Mouse (Mus musculus) kidney, embryonic 16.5 days (tissue): ENCODE measurements around the gene Gpx2. TPM values are rescaled to one million over a fixed set of nuclear protein-coding genes. Genes with fewer than 3 reads are reported as not detected.

Experiments used
- ATAC-seq: fragments of 200-750 bp; cut with Nextera tagmentation; 2 replicates; pipeline ENCODE4 v1.8.0; 2017; ENCODE audit warnings: moderate TSS enrichment; ENCODE audit not compliant: low FRiP score, low TSS enrichment
- H3K27ac ChIP-seq: fragments of 300-500 bp; sonication (generic); 2 replicates; pipeline ENCODE4 v1.5.1; 2014; ENCODE audit warnings: low read length
- H3K27me3 ChIP-seq: fragments of 300-500 bp; sonication (generic); 2 replicates; pipeline ENCODE4 v1.6.1; 2014; ENCODE audit warnings: low read length, control low read depth, mixed read lengths; ENCODE audit not compliant: insufficient read depth
- H3K36me3 ChIP-seq: fragments of 300-500 bp; sonication (generic); 2 replicates; pipeline ENCODE4 v1.6.1; 2014; ENCODE audit warnings: low read length, control low read depth, mixed read lengths; ENCODE audit not compliant: insufficient read depth
- H3K4me1 ChIP-seq: fragments of 300-500 bp; sonication (generic); 2 replicates; pipeline ENCODE4 v1.6.1; 2014; ENCODE audit warnings: low read length, control low read depth, mixed read lengths; ENCODE audit not compliant: insufficient read depth
- H3K4me2 ChIP-seq: fragments of 300-500 bp; sonication (generic); replicated peaks from 2 replicates; pipeline ENCODE4 v1.6.1; 2014; ENCODE audit warnings: low read depth, low read length
- H3K4me3 ChIP-seq: fragments of 300-500 bp; sonication (generic); 2 replicates; pipeline ENCODE4 v1.5.1; 2014; ENCODE audit warnings: mild to moderate bottlenecking, low read length
- H3K9ac ChIP-seq: fragments of 300-500 bp; sonication (generic); replicated peaks from 2 replicates; pipeline ENCODE4 v1.6.1; 2014; ENCODE audit warnings: low read length
- H3K9me3 ChIP-seq: fragments of 300-500 bp; sonication (generic); 2 replicates; pipeline ENCODE4 v1.6.1; 2016; ENCODE audit warnings: low read length, control low read depth
- WGBS: fragments of 180-500 bp; shearing (Covaris S2); extraction: QIAGEN DNeasy Blood & Tissue Kit; methylation state at CpG from one replicate; pipeline ENCODE4 v1.1.7; 2014; 5-methylcytosine and 5-hydroxymethylcytosine counted together
- polyA plus RNA-seq: library from polyadenylated mRNA; unstranded; fragments of >200 nt; fragmentation: Nextera tagmentation; extraction: Ambion mirVana; gene quantifications from 2 replicates; pipeline ENCODE4 v1.2.1, GENCODE M21; 2015

The Gpx2 gene
- polyA plus RNA-seq, 1 experiment from 2014 or later, result 0.34 TPM

DNA sequence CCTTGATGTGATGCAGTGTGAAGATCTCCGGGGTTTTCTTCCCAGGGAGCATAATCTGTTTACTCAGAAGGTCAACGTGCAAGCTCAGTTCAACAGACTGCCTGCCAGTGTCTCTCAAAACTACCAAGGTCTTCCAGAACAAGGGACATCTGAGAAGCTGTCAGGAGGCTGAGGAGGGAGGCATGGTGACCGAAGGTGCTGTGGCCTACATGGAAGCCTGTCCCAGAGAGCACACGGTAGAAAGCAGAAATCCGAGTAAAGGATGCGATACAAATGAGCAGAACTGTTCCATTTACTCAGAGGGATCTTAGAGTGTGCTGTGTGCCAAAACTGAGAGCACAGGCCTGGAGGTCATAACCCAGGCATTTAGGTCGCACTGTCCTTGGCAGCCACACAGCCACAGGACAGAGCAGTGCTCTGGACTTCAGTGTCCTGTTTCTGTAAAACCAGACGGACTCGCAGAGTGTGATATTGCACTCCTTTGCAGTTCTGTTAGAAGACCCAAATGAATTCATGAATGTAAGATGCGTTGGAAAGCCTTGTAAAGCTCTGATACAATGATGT, 11.2 kb downstream of the Gpx2 start:
- H3K27ac ChIP-seq, result no peak overlapping the region
- no peak overlapping the region for H3K4me3 ChIP-seq
- no peak overlapping the region for H3K4me2 ChIP-seq
- H3K27me3 ChIP-seq, result no peaks in the 10 kb centered on the region
- no peaks in the 10 kb centered on the region for H3K4me1 ChIP-seq
- no peak overlapping the region for H3K9ac ChIP-seq
- ATAC-seq, result no peak
- H3K36me3 ChIP-seq, result no peaks in the 10 kb centered on the region
- WGBS, result 62% methylated on average over 10 of the region's 10 CpGs
- H3K9me3 ChIP-seq, result no peaks in the 10 kb centered on the region

DNA sequence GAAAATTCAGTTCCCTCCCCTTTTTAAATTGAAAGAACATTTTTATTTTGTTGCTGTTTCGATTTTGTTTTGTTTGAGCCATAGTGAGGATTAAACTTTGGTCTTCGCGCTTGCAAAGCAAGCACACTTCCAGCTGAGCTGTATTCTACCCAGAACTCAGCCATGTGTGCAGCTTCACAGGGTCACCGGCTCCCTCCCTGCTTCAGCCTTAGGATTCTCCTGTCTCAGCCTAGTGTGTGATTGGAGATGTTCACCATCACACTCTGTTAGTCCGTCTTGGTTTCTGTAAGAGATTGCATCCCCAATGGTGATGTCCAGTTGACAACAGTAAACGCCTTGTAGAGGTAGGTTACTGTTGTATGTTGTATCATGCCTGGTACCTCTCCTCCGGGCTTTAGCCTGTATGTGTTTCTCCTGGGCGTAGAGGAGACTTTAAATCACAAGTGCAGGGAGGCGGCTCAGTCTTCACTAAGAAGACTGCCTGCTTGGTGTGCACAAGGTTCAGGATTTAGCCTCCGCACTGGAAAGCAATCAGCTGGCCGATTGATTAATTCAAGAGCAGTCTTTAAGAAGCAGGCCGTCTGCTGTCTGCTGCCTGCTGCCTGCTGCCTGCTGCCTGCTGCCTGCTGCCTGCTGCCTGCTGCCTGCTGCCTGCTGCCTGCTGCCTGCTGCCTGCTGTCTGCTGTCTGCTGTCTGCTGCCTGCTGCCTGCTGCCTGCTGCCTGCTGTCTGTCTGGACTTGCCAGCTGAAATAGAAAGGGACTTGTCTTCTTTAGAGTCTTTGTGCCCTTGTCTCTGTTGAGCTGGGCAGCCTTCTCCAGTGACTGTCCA, 14.5 kb downstream of the Gpx2 start:
- Histone ChIP-seq H3K4me3 (no peak overlapping the region), H3K9ac (no peak overlapping the region), H3K4me1 (no peaks in the 10 kb centered on the region), H3K27me3 (no peaks in the 10 kb centered on the region), H3K9me3 (no peaks in the 10 kb centered on the region), H3K4me2 (no peak overlapping the region), H3K36me3 (0 out of 2 replicates have a peak, but pooled peaks cover 5% of the 10 kb centered on the region), H3K27ac (no peak overlapping the region)
- WGBS, result 80% methylated on average over 12 of the region's 12 CpGs
- ATAC-seq, result no peak

DNA sequence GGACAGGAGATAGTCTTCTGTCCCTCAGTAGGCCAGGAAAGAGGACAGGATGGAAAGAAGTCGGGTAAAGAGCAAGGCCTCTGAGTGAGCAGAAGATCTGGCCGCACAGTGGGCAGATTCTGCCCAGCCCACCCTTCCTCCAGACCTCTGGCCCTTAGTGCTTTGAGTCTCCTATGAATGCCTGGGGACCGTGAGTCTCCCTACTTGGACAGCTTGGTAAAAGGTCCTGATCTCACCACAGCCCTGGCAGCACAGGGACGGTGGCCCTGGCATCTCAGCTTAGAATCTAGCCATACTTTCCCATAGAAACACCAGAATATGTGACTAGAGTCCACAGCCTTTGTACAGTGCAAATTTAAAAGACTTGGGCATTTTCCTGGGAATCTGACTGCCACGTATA, 15.4 kb downstream of the Gpx2 start:
- ATAC-seq, result no peak
- 95% methylated on average over 5 of the region's 5 CpGs for WGBS
- Histone ChIP-seq H3K4me3 (no peak overlapping the region), H3K36me3 (0 out of 2 replicates have a peak, but pooled peaks cover 5% of the 10 kb centered on the region), H3K4me1 (no peaks in the 10 kb centered on the region), H3K9me3 (no peaks in the 10 kb centered on the region), H3K27me3 (no peaks in the 10 kb centered on the region), H3K27ac (no peak overlapping the region), H3K4me2 (no peak overlapping the region), H3K9ac (no peak overlapping the region)

DNA sequence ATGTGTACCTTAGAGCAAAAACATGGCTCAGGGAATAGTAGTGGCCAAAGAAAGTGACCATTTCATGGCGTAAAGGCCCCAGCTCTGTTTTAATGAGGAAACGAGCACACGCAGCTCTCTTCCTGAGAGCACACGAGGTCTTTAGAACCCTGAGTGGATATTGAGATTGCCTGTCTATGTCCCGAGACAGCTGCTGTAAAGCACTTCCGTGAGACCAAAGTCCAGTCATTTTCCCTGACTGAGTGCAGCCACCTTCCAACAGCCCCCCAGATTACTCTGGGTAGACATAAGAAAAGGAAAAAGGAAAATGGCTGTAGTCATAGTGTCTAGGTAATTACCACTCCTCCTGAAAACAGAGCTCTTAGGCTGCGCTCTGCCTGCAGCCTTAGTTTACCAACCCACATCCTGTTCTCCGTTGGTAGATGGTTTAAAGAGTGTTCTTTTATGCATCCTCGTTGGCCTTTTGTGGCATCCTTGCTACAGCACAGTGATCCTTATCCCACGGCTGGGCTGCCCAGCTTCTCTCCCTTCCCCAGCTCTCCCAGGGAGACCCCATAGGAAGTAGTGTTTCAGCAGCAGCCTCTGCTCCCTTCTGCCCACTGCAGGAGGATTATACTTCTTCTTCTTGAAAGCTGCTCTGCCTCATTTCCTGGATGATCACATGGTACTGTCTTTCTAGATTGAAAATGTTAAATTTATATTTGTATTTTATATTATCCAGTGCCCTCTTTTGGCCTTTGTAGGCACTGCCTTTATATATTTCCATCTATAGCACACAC, 16.9 kb downstream of the Gpx2 start:
- Histone ChIP-seq H3K9me3 (no peaks in the 10 kb centered on the region), H3K36me3 (0 out of 2 replicates have a peak, but pooled peaks cover 5% of the 10 kb centered on the region), H3K27me3 (no peaks in the 10 kb centered on the region), H3K9ac (no peak overlapping the region), H3K27ac (no peak overlapping the region), H3K4me2 (no peak overlapping the region), H3K4me3 (no peak overlapping the region), H3K4me1 (no peaks in the 10 kb centered on the region)
- no peak for ATAC-seq
- 80% methylated on average over 10 of the region's 10 CpGs for WGBS

DNA sequence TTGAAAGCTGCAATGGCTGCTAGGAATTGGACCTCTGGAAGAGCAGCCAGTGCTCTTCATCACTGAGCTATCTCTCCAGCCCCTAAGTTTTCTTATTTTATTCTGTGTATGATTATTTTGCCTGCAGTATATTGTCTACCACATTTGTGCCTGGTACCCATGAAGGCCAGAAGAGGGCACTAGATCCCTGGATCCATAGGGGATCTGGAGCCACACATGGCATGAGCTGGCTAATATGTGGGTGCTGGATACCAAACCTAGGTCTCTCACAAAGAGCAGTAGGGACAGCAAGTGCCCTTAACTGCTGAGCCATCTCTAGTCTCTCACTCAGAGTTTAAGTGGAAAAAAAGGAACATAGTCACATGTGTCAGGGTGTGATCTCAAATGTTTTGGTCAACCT, 17.5 kb downstream of the Gpx2 start:
- H3K4me3 ChIP-seq, result no peak overlapping the region
- H3K4me1 ChIP-seq, result no peaks in the 10 kb centered on the region
- H3K9me3 ChIP-seq, result no peaks in the 10 kb centered on the region
- no peak overlapping the region for H3K9ac ChIP-seq
- H3K36me3 ChIP-seq, result 0 out of 2 replicates have a peak, but pooled peaks cover 5% of the 10 kb centered on the region
- ATAC-seq, result no peak
- no peaks in the 10 kb centered on the region for H3K27me3 ChIP-seq
- H3K4me2 ChIP-seq, result no peak overlapping the region
- no peak overlapping the region for H3K27ac ChIP-seq

DNA sequence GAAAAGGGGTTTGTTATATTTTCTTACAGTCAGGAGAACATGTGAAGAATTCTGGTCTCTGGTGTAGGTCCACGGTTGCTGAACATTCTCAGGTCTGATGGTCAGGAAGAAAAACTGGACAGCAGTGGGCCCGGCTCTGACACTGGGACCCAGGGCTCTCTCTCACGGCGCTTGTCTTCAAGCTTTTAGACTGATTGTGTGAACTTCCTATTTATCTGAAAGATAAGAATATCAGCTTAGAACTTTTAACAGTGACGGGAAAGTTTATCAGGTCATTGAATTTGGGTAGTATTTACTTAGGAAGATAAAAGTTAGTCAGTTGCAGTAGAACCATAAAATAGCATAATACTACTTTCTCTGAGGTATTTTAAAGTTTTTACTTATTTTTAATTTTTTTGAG, 18.5 kb downstream of the Gpx2 start:
- H3K27ac ChIP-seq, result no peak overlapping the region
- no peak overlapping the region for H3K4me2 ChIP-seq
- H3K4me3 ChIP-seq, result no peak overlapping the region
- no peak overlapping the region for H3K9ac ChIP-seq
- ATAC-seq, result no peak
- no peaks in the 10 kb centered on the region for H3K4me1 ChIP-seq
- WGBS, result 87% methylated on average over 5 of the region's 5 CpGs
- no peaks in the 10 kb centered on the region for H3K9me3 ChIP-seq
- no peaks in the 10 kb centered on the region for H3K27me3 ChIP-seq
- H3K36me3 ChIP-seq, result 0 out of 2 replicates have a peak, but pooled peaks cover 5% of the 10 kb centered on the region

DNA sequence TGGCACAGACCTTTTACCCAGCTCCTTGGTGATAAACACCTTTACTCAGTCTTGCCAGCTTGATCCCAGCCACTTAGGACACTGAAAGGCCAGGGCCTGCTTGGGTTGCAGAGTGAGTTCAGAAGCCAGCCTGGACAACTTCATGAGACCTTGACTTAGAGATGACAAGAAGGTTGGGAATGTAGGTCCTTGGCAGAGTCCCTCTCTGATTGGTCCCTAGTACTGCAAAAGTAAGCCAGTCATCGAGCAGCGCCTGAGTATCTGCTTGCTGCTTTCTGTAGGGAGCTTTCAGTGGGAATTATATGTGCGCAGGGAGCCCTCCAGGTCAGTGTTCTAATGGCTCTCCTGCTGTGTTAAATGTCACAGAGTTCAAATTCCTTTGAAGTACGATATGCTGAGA, 20.2 kb downstream of the Gpx2 start:
- WGBS, result 72% methylated on average over 4 of the region's 4 CpGs
- Histone ChIP-seq H3K27ac (no peak overlapping the region), H3K36me3 (0 out of 2 replicates have a peak, but pooled peaks cover 5% of the 10 kb centered on the region), H3K4me1 (no peaks in the 10 kb centered on the region), H3K9me3 (no peaks in the 10 kb centered on the region), H3K4me2 (no peak overlapping the region), H3K27me3 (no peaks in the 10 kb centered on the region), H3K9ac (no peak overlapping the region), H3K4me3 (no peak overlapping the region)
- ATAC-seq, result no peak

DNA sequence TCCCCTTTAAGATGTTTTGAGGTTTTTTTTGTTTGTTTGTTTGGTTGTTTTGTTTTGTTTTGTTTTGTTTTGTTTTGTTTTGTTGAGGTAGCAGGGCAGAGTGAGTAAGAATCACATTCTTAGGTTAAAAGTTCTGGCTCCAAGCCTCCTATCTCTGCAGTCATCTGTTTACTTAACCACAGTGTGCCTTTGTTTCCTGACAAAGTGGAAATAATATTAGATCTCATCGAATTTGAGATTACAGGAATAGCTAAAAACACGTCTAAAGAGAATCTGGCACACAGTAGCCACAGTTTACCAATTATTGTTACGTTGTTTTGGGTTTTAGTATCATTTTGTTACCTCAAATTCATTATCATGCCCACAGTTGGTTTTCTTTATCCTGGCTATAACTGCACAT, 20.7 kb downstream of the Gpx2 start:
- H3K4me2 ChIP-seq, result no peak overlapping the region
- H3K4me1 ChIP-seq, result no peaks in the 10 kb centered on the region
- 71% methylated on average over 3 of the region's 3 CpGs for WGBS
- no peak overlapping the region for H3K9ac ChIP-seq
- H3K4me3 ChIP-seq, result no peak overlapping the region
- ATAC-seq, result no peak
- no peak overlapping the region for H3K27ac ChIP-seq
- H3K9me3 ChIP-seq, result no peaks in the 10 kb centered on the region
- H3K36me3 ChIP-seq, result 0 out of 2 replicates have a peak, but pooled peaks cover 5% of the 10 kb centered on the region
- no peaks in the 10 kb centered on the region for H3K27me3 ChIP-seq

DNA sequence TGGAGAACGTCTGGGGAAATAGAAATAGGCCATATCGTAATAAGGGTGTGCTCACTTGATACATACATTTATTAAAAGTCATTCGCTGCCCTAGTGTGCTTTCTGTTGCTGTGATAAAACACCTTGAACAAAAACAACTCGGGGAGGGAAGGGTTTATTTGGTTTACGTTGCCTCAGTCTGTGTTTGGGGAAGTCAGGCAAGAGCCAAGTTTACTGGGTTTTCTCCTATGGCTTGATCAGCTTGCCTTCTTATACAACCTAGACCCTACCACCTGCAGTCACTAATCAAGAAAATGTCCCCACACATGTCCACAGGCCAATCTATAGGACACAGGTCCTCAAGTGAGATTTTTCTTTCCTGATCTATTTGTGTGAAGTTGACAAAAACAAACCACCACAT, 23.8 kb downstream of the Gpx2 start:
- no peak for ATAC-seq
- Histone ChIP-seq H3K4me2 (no peak overlapping the region), H3K9ac (no peak overlapping the region), H3K27me3 (no peaks in the 10 kb centered on the region), H3K4me3 (no peak overlapping the region), H3K27ac (no peak overlapping the region), H3K36me3 (no peaks in the 10 kb centered on the region), H3K9me3 (no peaks in the 10 kb centered on the region), H3K4me1 (no peaks in the 10 kb centered on the region)
- WGBS, result 86% methylated on average over 5 of the region's 5 CpGs
